8 mouse cellular contexts compared by ENCODE assay signal in the genomic region with DNA sequence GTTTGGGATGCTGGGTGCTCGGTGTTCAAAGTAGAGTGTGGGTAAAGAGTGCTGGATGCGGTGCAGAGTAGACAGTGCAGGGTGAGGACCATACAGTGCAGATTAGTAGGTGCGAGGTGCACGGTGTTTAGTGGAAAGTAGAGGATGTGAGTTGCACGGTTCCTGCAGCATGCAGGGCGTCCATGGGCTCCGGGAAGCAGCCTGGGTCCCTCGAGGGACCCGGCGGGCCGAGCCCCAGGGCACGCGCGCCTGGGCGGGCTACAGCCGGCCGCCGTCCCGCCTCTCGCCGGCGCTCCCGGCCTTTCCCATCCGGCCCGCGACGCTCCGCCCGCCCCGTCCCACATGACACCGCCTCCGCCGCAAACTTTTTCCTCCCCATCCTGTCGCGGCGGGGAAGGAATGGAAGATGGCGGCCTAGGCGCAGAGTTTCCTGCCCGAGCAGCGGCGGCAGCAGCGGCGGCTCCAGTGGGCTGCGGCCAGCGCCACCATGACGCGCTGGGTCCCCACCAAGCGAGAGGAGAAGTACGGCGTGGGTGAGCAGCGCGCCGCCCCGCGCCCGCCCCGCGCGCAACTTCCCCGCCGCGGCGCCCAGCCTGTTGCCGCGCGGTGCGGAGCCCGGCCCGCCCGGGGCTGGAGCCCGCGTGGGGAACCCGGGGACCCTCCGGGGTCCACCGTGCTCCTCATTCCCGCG. TPM values are rescaled to one million over a fixed set of nuclear protein-coding genes. Genes with fewer than 3 reads are reported as not detected.
A peak's percentile ranks its signal among the peaks of the same experiment; 100 is the strongest.
DNase-seq lines count a peak whose midpoint lies in the region; ATAC-seq lines count a peak whose summit lies in the region.

A gene (plus strand): TSS at position 343 of the 691 bp plus-strand sequence.

- H3K27ac ChIP-seq in embryonic facial prominence, embryonic 11.5 days (replicated peaks; ENCODE audit: low read depth, low read length) = peak within 1 kb of the TSS; percentile 83
- H3K27ac ChIP-seq in limb, embryonic 15.5 days = peak within 1 kb of the TSS; percentile 92
- H3K27ac ChIP-seq in midbrain, embryonic 15.5 days = peak within 1 kb of the TSS; percentile 39; the same call in 1 of the 2 replicates

- no peaks in the 10 kb centered on the region for H3K36me3 ChIP-seq in embryonic facial prominence, embryonic 11.5 days (replicated peaks; ENCODE audit: control insufficient read depth, insufficient read depth, low read depth, low read length)
- no peaks in the 10 kb centered on the region for H3K36me3 ChIP-seq in limb, embryonic 15.5 days
- no peaks in the 10 kb centered on the region for H3K36me3 ChIP-seq in midbrain, embryonic 15.5 days (replicated peaks)

- no peaks in the 10 kb centered on the region for H3K9me3 ChIP-seq in embryonic facial prominence, embryonic 11.5 days (replicated peaks; ENCODE audit: control insufficient read depth, low read length)
- no peaks in the 10 kb centered on the region for H3K9me3 ChIP-seq in limb, embryonic 15.5 days
- no peaks in the 10 kb centered on the region for H3K9me3 ChIP-seq in midbrain, embryonic 15.5 days

- peak within 1 kb of the TSS; percentile 92 for H3K9ac ChIP-seq in embryonic facial prominence, embryonic 11.5 days (replicated peaks; ENCODE audit: low read length)
- peak within 1 kb of the TSS; percentile 77 for H3K9ac ChIP-seq in limb, embryonic 15.5 days
- H3K9ac ChIP-seq in midbrain, embryonic 15.5 days = peak within 1 kb of the TSS; percentile 41

- no peaks in the 10 kb centered on the region for H3K27me3 ChIP-seq in embryonic facial prominence, embryonic 11.5 days (ENCODE audit: control insufficient read depth, insufficient read depth, low read length)
- H3K27me3 ChIP-seq in limb, embryonic 15.5 days = no peaks in the 10 kb centered on the region
- H3K27me3 ChIP-seq in midbrain, embryonic 15.5 days (replicated peaks) = peaks cover 28% of the 10 kb centered on the region; the same call in 1 of the 2 replicates

- H3K4me1 ChIP-seq in embryonic facial prominence, embryonic 11.5 days (ENCODE audit: control insufficient read depth, insufficient read depth, low read length) = peaks cover 4% of the 10 kb centered on the region; the same call in 1 of the 2 replicates
- peaks cover 43% of the 10 kb centered on the region for H3K4me1 ChIP-seq in limb, embryonic 15.5 days
- peaks cover 10% of the 10 kb centered on the region for H3K4me1 ChIP-seq in midbrain, embryonic 15.5 days

- peak within 1 kb of the TSS; percentile 70 for H3K4me3 ChIP-seq in embryonic facial prominence, embryonic 11.5 days (ENCODE audit: low read depth, low read length)
- H3K4me3 ChIP-seq in limb, embryonic 15.5 days = peak within 1 kb of the TSS; percentile 75
- peak within 1 kb of the TSS; percentile 64 for H3K4me3 ChIP-seq in midbrain, embryonic 15.5 days

- H3K4me2 ChIP-seq in embryonic facial prominence, embryonic 11.5 days (ENCODE audit: low read depth, low read length) = peak within 1 kb of the TSS; percentile 80
- H3K4me2 ChIP-seq in limb, embryonic 15.5 days = peak within 1 kb of the TSS; percentile 78
- H3K4me2 ChIP-seq in midbrain, embryonic 15.5 days = peak within 1 kb of the TSS; percentile 99

- ATAC-seq in embryonic facial prominence, embryonic 11.5 days (replicated peaks; ENCODE audit: insufficient number of reproducible peaks, low FRiP score, low TSS enrichment, low read depth) = peak; percentile 81
- ATAC-seq in limb, embryonic 15.5 days (ENCODE audit: insufficient number of reproducible peaks, low FRiP score, low TSS enrichment, low read depth) = peak; percentile 83
- ATAC-seq in midbrain, embryonic 15.5 days (replicated peaks) = peak; percentile 74

- DNase-seq in cerebellum, adult 18-20 months = peak; percentile 14 to 18
- no peak for DNase-seq in cerebellum, adult 9-11 months
- peak; percentile 86 for DNase-seq in embryonic facial prominence, embryonic 11.5 days (ENCODE audit: low spot score)
- DNase-seq in heart, adult 8-10 months (ENCODE audit: low spot score) = peak; percentile 79
- peak; percentile 62 to 76 for DNase-seq in kidney, adult 8-10 months
- peak; percentile 85 for DNase-seq in testis, postnatal 10 days (ENCODE audit: low spot score)

- 2% methylated on average over 68 of the region's 77 CpGs for WGBS in embryonic facial prominence, embryonic 11.5 days
- WGBS in limb, embryonic 15.5 days = 1% methylated on average over 75 of the region's 77 CpGs
- 3% methylated on average over 76 of the region's 77 CpGs for WGBS in midbrain, embryonic 15.5 days

RNA-seq across cellular contexts. Expression of the gene that starts here (rescaled TPM):
- polyA plus RNA-seq in embryonic facial prominence, embryonic 11.5 days (2014; fragmentation: Nextera tagmentation; extraction: Ambion mirVana) = 39.2 and 44.2 TPM in 2 replicates
- 10 to 100 TPM; 26.9 to 29.2 (median 27.7) TPM for total RNA-seq in heart, adult 8-10 months (2022)
- polyA plus RNA-seq in limb, embryonic 15.5 days (2015; fragmentation: Nextera tagmentation; extraction: Ambion mirVana) = 33.4 and 36.4 TPM in 2 replicates
- 6.0 and 7.2 TPM in 2 replicates for polyA plus RNA-seq in midbrain, embryonic 15.5 days (2015; fragmentation: Nextera tagmentation; extraction: Ambion mirVana)

Comparison
In these comparisons a context has a peak if more than half of its experiments do, and no peak if none do; other contexts are left out.
1. H3K27ac ChIP-seq: peak in every context shown above with its lines; median percentile 92 in limb, embryonic 15.5 days; 83 in embryonic facial prominence, embryonic 11.5 days; 39 in midbrain, embryonic 15.5 days.
2. H3K9ac ChIP-seq: peak in every context shown above with its lines; median percentile 92 in embryonic facial prominence, embryonic 11.5 days; 77 in limb, embryonic 15.5 days; 41 in midbrain, embryonic 15.5 days.